ENCODE assay signal across 16 mouse cellular contexts in genomic region chr12:17696395-17696794, GRCm38 (mm10).
"Had no signal": no experiment of that assay in that cellular context is flagged by ENCODE, and none has a peak within 500 bp of the region (broad histone marks: within the 10 kb centered on the region; RNA-seq: fewer than 3 reads in every experiment).

No protein-coding gene starts in this region.

- H3K9me3 ChIP-seq: lung, embryonic 15.5 days; megakaryocyte, embryonic 14.5 days; midbrain, embryonic 12.5 days; neural tube, embryonic 12.5 days; stomach, embryonic 15.5 days had no signal

- H3K9ac ChIP-seq: lung, embryonic 15.5 days; midbrain, embryonic 12.5 days; neural tube, embryonic 12.5 days; stomach, embryonic 15.5 days had no signal

- H3K27me3 ChIP-seq: lung, embryonic 15.5 days; megakaryocyte, embryonic 14.5 days; neural tube, embryonic 12.5 days; stomach, embryonic 15.5 days had no signal

- ATAC-seq: lung, postnatal 0 days had no signal

- H3K4me2 ChIP-seq: lung, embryonic 15.5 days; midbrain, embryonic 12.5 days; neural tube, embryonic 12.5 days; stomach, embryonic 15.5 days had no signal

- DNase-seq: lung, adult 2 months; lung, postnatal 14 days; lung, postnatal 36 days; midbrain, embryonic 14.5 days; right cerebral cortex, postnatal 14 days; thymus, adult 2 months; thymus, postnatal 25 days; thymus, postnatal 4 days had no signal

- H3K36me3 ChIP-seq: lung, embryonic 15.5 days; midbrain, embryonic 12.5 days; neural tube, embryonic 12.5 days; stomach, embryonic 15.5 days had no signal

- H3K27ac ChIP-seq: lung, embryonic 15.5 days; macrophage; midbrain, embryonic 12.5 days; neural tube, embryonic 12.5 days; stomach, embryonic 15.5 days; stomach, postnatal 0 days had no signal

- H3K4me3 ChIP-seq: lung, embryonic 15.5 days; megakaryocyte, embryonic 14.5 days; midbrain, embryonic 12.5 days; neural tube, embryonic 12.5 days; stomach, embryonic 15.5 days had no signal
